Mouse (Mus musculus) G1E-ER4 (cell line): ENCODE data around the gene Cntnap4. TPM values are rescaled to one million over a fixed set of nuclear protein-coding genes. Genes with fewer than 3 reads are reported as not detected.

Source experiments
- GATA1 ChIP-seq: IDR thresholded peaks from one replicate; pipeline ENCODE4 v1.8.0; 2012; ENCODE audit warnings: low read length, inconsistent platforms
- polyA plus RNA-seq: library from polyadenylated mRNA; stranded (reverse); fragments of >175 nt; gene quantifications from 2 replicates; pipeline ENCODE4 v1.2.3, GENCODE M21; 2012

Gene Cntnap4
- not detected in 2 replicates for polyA plus RNA-seq

- no peak for TF ChIP-seq GATA1
Measured at GRCm38 (mm10) chr8:112569471-112570141, at the start of gene Cntnap4. Gene Cntnap4, plus strand, starts transcription at chr8:112570043.

- TF ChIP-seq GATA1, result no peak
Measured at GRCm38 (mm10) chr8:112557376-112557775, 12.5 kb upstream of the Cntnap4 start.

GRCm38 (mm10) chr8:112570541-112570940 is 698 bp downstream of the Cntnap4 start:
- no peak for TF ChIP-seq GATA1

GRCm38 (mm10) chr8:112571337-112571904 is 1.6 kb downstream of the Cntnap4 start:
- TF ChIP-seq GATA1, result no peak

- no peak for TF ChIP-seq GATA1
Measured at GRCm38 (mm10) chr8:112581473-112581872, 11.6 kb downstream of the Cntnap4 start.

- no peak for TF ChIP-seq GATA1
Measured at GRCm38 (mm10) chr8:112583440-112583839, 13.6 kb downstream of the Cntnap4 start.

- TF ChIP-seq GATA1, result no peak
Measured at GRCm38 (mm10) chr8:112588357-112589051, 18.7 kb downstream of the Cntnap4 start.

GRCm38 (mm10) chr8:112589052-112589389 is 19.2 kb downstream of the Cntnap4 start:
- no peak for TF ChIP-seq GATA1

GRCm38 (mm10) chr8:112596023-112596776 is 26.4 kb downstream of the Cntnap4 start:
- no peak for TF ChIP-seq GATA1

GRCm38 (mm10) chr8:112599975-112600374 is 30.1 kb downstream of the Cntnap4 start:
- no peak for TF ChIP-seq GATA1

GRCm38 (mm10) chr8:112601150-112601549 is 31.3 kb downstream of the Cntnap4 start:
- no peak for TF ChIP-seq GATA1

GRCm38 (mm10) chr8:112610121-112610520 is 40.3 kb downstream of the Cntnap4 start:
- TF ChIP-seq GATA1, result no peak

GRCm38 (mm10) chr8:112628791-112629190 is 58.9 kb downstream of the Cntnap4 start:
- no peak for TF ChIP-seq GATA1

GRCm38 (mm10) chr8:112652657-112653056 is 82.8 kb downstream of the Cntnap4 start:
- no peak for TF ChIP-seq GATA1

GRCm38 (mm10) chr8:112653276-112653675 is 83.4 kb downstream of the Cntnap4 start:
- TF ChIP-seq GATA1, result no peak

GRCm38 (mm10) chr8:112653994-112654393 is 84.2 kb downstream of the Cntnap4 start:
- TF ChIP-seq GATA1, result no peak
